Mouse (Mus musculus) midbrain, embryonic 14.5 days (tissue): ENCODE measurements around the gene Gpr157. TPM values are rescaled to one million over a fixed set of nuclear protein-coding genes. Genes with fewer than 3 reads are reported as not detected.

Experiments
- microRNA counts: library from miRNA; unstranded; fragments of <30 nt; microRNA quantifications from one replicate; lab custom pipeline; 2016
- microRNA-seq: library from miRNA; unstranded; fragments of <30 nt; microRNA quantifications from one replicate; pipeline ENCODE4, GENCODE M21; 2016
- polyA plus RNA-seq: library from polyadenylated mRNA; unstranded; fragments of >200 nt; fragmentation: Nextera tagmentation; extraction: Ambion mirVana; gene quantifications from 2 replicates; pipeline ENCODE4 v1.2.1, GENCODE M21; 2014

Gpr157 gene
- polyA plus RNA-seq, 1 experiment from 2014 or later = 0.25 TPM

MicroRNA genes within 50 kb of the gene (microRNA counts, 519-probe panel; counts per million panel counts)
- not detected for microRNA mmu-miR-34a (lab: Ali Mortazavi, UCI)

Small RNA genes within 50 kb of the gene (microRNA-seq; reads per million reads assigned to microRNA genes)
- 62.0 reads per million, percentile 50 among the genes with 10 or more reads in this experiment for gene Mir34a

Other genes with a start within 250 kb of the Gpr157 start
- gene Spsb1, start 132.3 kb upstream of the Gpr157 start, polyA plus RNA-seq = 3.3 and 4.2 TPM in 2 replicates
- gene H6pd, start 78.3 kb upstream of the Gpr157 start, polyA plus RNA-seq = 1.5 and 1.7 TPM in 2 replicates
- 1.4 and 1.5 TPM in 2 replicates for gene Slc2a5, start 31.9 kb downstream of the Gpr157 start, polyA plus RNA-seq
- not detected in 2 replicates for gene Slc2a7, start 61.6 kb downstream of the Gpr157 start, polyA plus RNA-seq
- 0.32 TPM in 1 of 2 replicates, not detected in the other for gene Car6, start 114.0 kb downstream of the Gpr157 start, polyA plus RNA-seq
- 935 and 972 TPM in 2 replicates for gene Eno1, start 149.4 kb downstream of the Gpr157 start, polyA plus RNA-seq
- gene Rere, start 194.3 kb downstream of the Gpr157 start, polyA plus RNA-seq = 37.6 and 48.6 TPM in 2 replicates